ENCODE assay signal across 8 mouse cellular contexts in genomic region chr13:61710823-61711222, GRCm38 (mm10).
DNase-seq lines count a peak whose midpoint lies in the region; ATAC-seq and TF ChIP-seq lines count a peak whose summit lies in the region.
"Not testable (repeated sequence)": the region's sequence is repeated elsewhere in the genome, so short reads cannot be mapped to it uniquely, and the experiment has no call there.

No protein-coding gene starts in this region.

- 15% methylated on average over 10 of the region's 11 CpGs for WGBS in intestine, postnatal 0 days
- 15% methylated on average over 11 of the region's 11 CpGs for WGBS in lung, adult 2 months
- WGBS in neural tube, embryonic 11.5 days, result 19% methylated on average over 10 of the region's 11 CpGs

- dilution Hi-C loops in CH12.LX (cut with MboI; ENCODE audit: extremely low pct_ligation_motif_present, extremely low pct_unique_long_range_greater_than_20kb, low sequenced_read_pairs), result not testable (repeated sequence)

- H3K27me3 ChIP-seq in CH12.LX (replicated peaks); intestine, postnatal 0 days (replicated peaks; ENCODE audit: control insufficient read depth, insufficient read depth, low read length); neural tube, embryonic 11.5 days (ENCODE audit: control insufficient read depth, insufficient read depth, low read length): not testable (repeated sequence)

- in situ Hi-C loops in CH12.LX (cut with MboI; ENCODE audit: low pct_ligation_motif_present, low pct_unique_long_range_greater_than_20kb, low sequenced_read_pairs), result not testable (repeated sequence)

- H3K4me3 ChIP-seq in CH12.LX (replicated peaks in 1 of 3; ENCODE audit: low read depth in 2 of 3, low read length in 2 of 3, poor library complexity in 1 of 3); intestine, postnatal 0 days (ENCODE audit: low read depth, low read length); lung, adult 2 months (replicated peaks; ENCODE audit: extremely low read depth, low read depth, low read length); neural tube, embryonic 11.5 days (ENCODE audit: low read depth, low read length): not testable (repeated sequence)

- DNase-seq in CH12.LX (ENCODE audit: extremely low read depth); lung, adult 2 months: not testable (repeated sequence)
- DNase-seq in adrenal gland, postnatal 10 days, result peak; percentile 25
- peak; percentile 0 for DNase-seq in embryo, embryonic 11 days
- DNase-seq in kidney, postnatal 14 days, result peak; percentile 9
- peak; percentile 12 for DNase-seq in neural tube, embryonic 11.5 days (ENCODE audit: low spot score)
- DNase-seq in testis, postnatal 14 days (ENCODE audit: low spot score), result peak; percentile 11

- not testable (repeated sequence) for ATAC-seq in intestine, postnatal 0 days; neural tube, embryonic 11.5 days (ENCODE audit: insufficient read depth, low FRiP score, low TSS enrichment)

- peak; percentile 10 for TF ChIP-seq RAD21 in CH12.LX (IDR thresholded peaks at IDR 0.05; ENCODE audit: low read depth, low read length)

- H3K27ac ChIP-seq in CH12.LX (ENCODE audit: insufficient read depth, low read depth); intestine, postnatal 0 days (ENCODE audit: low read depth, low read length); neural tube, embryonic 11.5 days (ENCODE audit: low read depth, low read length): not testable (repeated sequence)

- not testable (repeated sequence) for TF ChIP-seq POLR2A in CH12.LX (IDR thresholded peaks at IDR 0.05; ENCODE audit: low read depth, low read length); lung, adult 2 months (IDR thresholded peaks at IDR 0.05; ENCODE audit: borderline replicate concordance, extremely low read depth, low read depth, low read length)

- not testable (repeated sequence) for H3K36me3 ChIP-seq in CH12.LX (replicated peaks in 1 of 2; ENCODE audit: control insufficient read depth in 1 of 2, insufficient read depth in 1 of 2, low read length in 1 of 2); intestine, postnatal 0 days (ENCODE audit: control insufficient read depth, insufficient read depth); neural tube, embryonic 11.5 days (ENCODE audit: control insufficient read depth, insufficient read depth, low read length)

- not testable (repeated sequence) for H3K9me3 ChIP-seq in CH12.LX (replicated peaks; ENCODE audit: low read length); intestine, postnatal 0 days (ENCODE audit: control insufficient read depth); neural tube, embryonic 11.5 days (ENCODE audit: control insufficient read depth, low read length)

- not testable (repeated sequence) for H3K4me1 ChIP-seq in CH12.LX (ENCODE audit: control insufficient read depth in 1 of 2, insufficient read depth in 2 of 2); intestine, postnatal 0 days (replicated peaks; ENCODE audit: control insufficient read depth, insufficient read depth, low read length); lung, adult 2 months (ENCODE audit: control insufficient read depth, insufficient read depth, low read length); neural tube, embryonic 11.5 days (ENCODE audit: control insufficient read depth, insufficient read depth, low read length)

- TF ChIP-seq CTCF in CH12.LX (conservative IDR thresholded peaks at IDR 0.05 in 1 of 2, IDR thresholded peaks at IDR 0.05 in 1 of 2; ENCODE audit: low read depth in 2 of 2, low read length in 2 of 2), result peak in 1 of 2 experiments; percentile 31; a peak in 2 of 4 replicates
- peak; percentile 63 for TF ChIP-seq CTCF in intestine, postnatal 0 days (IDR thresholded peaks at IDR 0.05; ENCODE audit: low read depth)
- 0 out of 2 replicates have a peak, but pooled peaks have one; percentile 8 for TF ChIP-seq CTCF in lung, adult 2 months (IDR thresholded peaks at IDR 0.05; ENCODE audit: insufficient read depth, low read length)

- not testable (repeated sequence) for TF ChIP-seq EP300 in CH12.LX (IDR thresholded peaks at IDR 0.05; ENCODE audit: low read length)

- not testable (repeated sequence) for H3K79me2 ChIP-seq in CH12.LX (replicated peaks; ENCODE audit: control insufficient read depth, extremely low read depth, insufficient read depth, poor library complexity, severe bottlenecking)

- H3K4me2 ChIP-seq in CH12.LX (ENCODE audit: insufficient read depth, low read depth, poor library complexity, severe bottlenecking); intestine, postnatal 0 days (replicated peaks; ENCODE audit: low read depth); neural tube, embryonic 11.5 days (ENCODE audit: low read depth): not testable (repeated sequence)

- not testable (repeated sequence) for H3K9ac ChIP-seq in CH12.LX (ENCODE audit: insufficient read depth, low read depth); intestine, postnatal 0 days (ENCODE audit: low read depth, low read length); neural tube, embryonic 11.5 days (ENCODE audit: low read length)

TF ChIP-seq in CH12.LX, 34 proteins besides CTCF, POLR2A, EP300 and RAD21:
- TF ChIP-seq SMC3 (IDR thresholded peaks at IDR 0.05; ENCODE audit: low read depth, low read length), result 0 out of 2 replicates have a peak, but pooled peaks have one; percentile 12
